Mouse (Mus musculus) limb, embryonic 11.5 days (tissue): Measurements from ENCODE around the gene Lefty2. TPM values are rescaled to one million over a fixed set of nuclear protein-coding genes. Genes with fewer than 3 reads are reported as not detected.

Experiments
- ATAC-seq: fragments of 200-750 bp; cut with Nextera tagmentation; 2 replicates; pipeline ENCODE4 v1.8.0; 2017; ENCODE audit warnings: low read depth; ENCODE audit not compliant: insufficient number of reproducible peaks, low FRiP score, low TSS enrichment
- DNase-seq: peaks from one replicate; pipeline ENCODE4 v3.0.0-alpha.2; 2015; ENCODE audit warnings: low spot score
- H3K27ac ChIP-seq: fragments of 300-500 bp; sonication (generic); replicated peaks from 2 replicates; pipeline ENCODE4 v1.5.1; 2014; ENCODE audit warnings: low read depth, mild to moderate bottlenecking, low read length
- H3K27me3 ChIP-seq: fragments of 300-500 bp; sonication (generic); 2 replicates; pipeline ENCODE4 v1.6.1; 2014; ENCODE audit warnings: mild to moderate bottlenecking, low read length, mixed read lengths; ENCODE audit not compliant: control insufficient read depth, insufficient read depth
- H3K36me3 ChIP-seq: fragments of 300-500 bp; sonication (generic); 2 replicates; pipeline ENCODE4 v1.6.1; 2014; ENCODE audit warnings: mild to moderate bottlenecking, low read length, moderate library complexity, mixed read lengths; ENCODE audit not compliant: control insufficient read depth, insufficient read depth
- H3K4me1 ChIP-seq: fragments of 300-500 bp; sonication (generic); 2 replicates; pipeline ENCODE4 v1.6.1; 2014; ENCODE audit warnings: low read length, mixed read lengths; ENCODE audit not compliant: control insufficient read depth, insufficient read depth
- H3K4me2 ChIP-seq: fragments of 300-500 bp; sonication (generic); 2 replicates; pipeline ENCODE4 v1.6.1; 2014; ENCODE audit warnings: low read depth, mild to moderate bottlenecking, moderate library complexity; ENCODE audit not compliant: severe bottlenecking
- H3K4me3 ChIP-seq: fragments of 300-500 bp; sonication (generic); 2 replicates; pipeline ENCODE4 v1.5.1; 2014; ENCODE audit warnings: low read depth, low read length
- H3K9ac ChIP-seq: fragments of 300-500 bp; sonication (generic); 2 replicates; pipeline ENCODE4 v1.6.1; 2014; ENCODE audit warnings: mild to moderate bottlenecking, low read length
- H3K9me3 ChIP-seq: fragments of 300-500 bp; sonication (generic); 2 replicates; pipeline ENCODE4 v1.6.1; 2016; ENCODE audit warnings: low read length; ENCODE audit not compliant: control insufficient read depth
- WGBS: fragments of 180-500 bp; shearing (Covaris S2); extraction: QIAGEN DNeasy Blood & Tissue Kit; methylation state at CpG from one replicate; pipeline ENCODE4 v1.1.7; 2014; 5-methylcytosine and 5-hydroxymethylcytosine counted together
- polyA plus RNA-seq: library from polyadenylated mRNA; unstranded; fragments of >200 nt; fragmentation: Nextera tagmentation; extraction: Ambion mirVana; gene quantifications from 2 replicates; pipeline ENCODE4 v1.2.1, GENCODE M21; 2014

Gene Lefty2
- polyA plus RNA-seq, 1 experiment from 2014 or later, result 0.08 TPM

DNA sequence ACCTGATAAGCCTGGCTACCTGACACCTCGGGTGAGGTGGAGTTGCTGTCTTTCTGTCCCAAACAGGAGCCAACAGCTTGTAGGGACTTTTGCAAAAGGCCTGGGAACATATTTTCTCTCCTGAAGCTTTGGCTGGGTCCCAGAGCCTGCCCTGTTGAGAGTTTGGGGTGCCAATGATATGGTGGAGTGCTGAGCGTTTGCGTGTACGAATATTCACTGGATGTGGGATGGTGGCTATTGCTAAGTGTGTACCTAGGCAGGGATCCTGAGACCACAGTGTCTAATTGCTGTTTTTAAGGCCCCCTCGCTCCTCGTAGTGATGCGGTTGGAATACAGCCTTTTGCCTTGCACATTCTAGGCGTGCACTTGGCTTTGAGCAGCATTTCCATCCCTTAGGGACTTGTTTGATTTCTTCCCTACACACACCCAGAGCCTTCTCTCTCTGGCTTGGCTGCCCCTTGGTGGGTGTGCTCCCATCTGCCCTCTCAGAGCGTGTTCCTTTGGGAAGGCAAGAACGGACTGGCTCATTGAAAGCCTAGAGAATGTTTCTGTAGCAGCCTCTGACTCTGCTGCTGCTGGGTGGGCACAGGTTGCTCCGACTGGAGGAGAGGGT is 50.2 kb downstream of the Lefty2 start:
- Histone ChIP-seq H3K9me3 (no peaks in the 10 kb centered on the region), H3K4me2 (peak overlapping the region; percentile 94), H3K4me3 (peak overlapping the region; percentile 81), H3K27ac (no peak overlapping the region), H3K36me3 (no peaks in the 10 kb centered on the region), H3K4me1 (peaks cover 14% of the 10 kb centered on the region), H3K27me3 (peaks cover 19% of the 10 kb centered on the region), H3K9ac (peak overlapping the region; percentile 80)
- ATAC-seq (no peak), DNase-seq (no peak)
- WGBS, result 42% methylated on average over 11 of the region's 11 CpGs

DNA sequence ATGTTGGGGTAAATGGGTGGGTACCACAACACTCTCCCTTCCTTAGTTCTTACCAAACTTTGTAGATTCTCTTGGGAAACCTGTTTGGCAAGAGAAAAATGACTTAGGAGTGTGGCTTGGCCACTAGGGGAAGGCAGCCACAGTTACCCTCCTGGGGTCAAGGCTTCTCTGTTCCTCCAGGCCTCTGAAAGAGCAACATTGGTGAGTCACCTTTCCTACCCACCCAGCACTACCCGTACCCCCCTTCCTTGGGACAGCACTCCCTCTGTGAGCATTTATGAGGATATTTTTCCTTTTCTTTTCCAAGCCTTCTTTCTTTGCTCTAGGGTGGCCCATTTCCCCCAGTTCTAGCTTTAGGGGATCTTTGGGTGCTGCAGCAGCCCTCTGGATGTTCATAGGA is 51.0 kb downstream of the Lefty2 start:
- WGBS, result 62% methylated on average over 1 of the region's 1 CpGs
- Histone ChIP-seq H3K27me3 (peaks cover 19% of the 10 kb centered on the region), H3K9ac (no peak overlapping the region), H3K27ac (no peak overlapping the region), H3K36me3 (no peaks in the 10 kb centered on the region), H3K4me3 (no peak overlapping the region), H3K9me3 (no peaks in the 10 kb centered on the region), H3K4me1 (peaks cover 14% of the 10 kb centered on the region), H3K4me2 (no peak overlapping the region)
- DNase-seq, result no peak
- no peak for ATAC-seq

DNA sequence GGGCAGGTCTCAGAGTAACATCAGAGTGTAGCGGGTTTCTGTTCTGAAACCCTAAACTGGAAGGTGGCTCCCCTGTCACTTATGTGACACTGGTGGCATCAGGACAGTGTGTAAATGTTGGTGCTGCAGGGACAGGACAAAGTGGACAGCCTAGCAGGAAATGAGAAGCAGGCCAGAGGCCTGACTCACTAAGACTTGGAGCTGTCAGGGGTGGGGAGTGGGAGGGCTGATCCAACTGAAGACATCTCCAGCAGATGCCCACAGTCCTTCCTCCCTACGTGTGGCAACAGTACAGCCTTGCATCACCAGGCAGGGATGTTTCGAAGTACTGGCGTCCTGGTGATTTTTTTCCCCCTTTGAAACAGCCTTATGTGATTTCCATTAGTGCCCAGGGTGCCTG is 51.6 kb downstream of the Lefty2 start:
- DNase-seq (no peak), ATAC-seq (no peak)
- no peaks in the 10 kb centered on the region for H3K36me3 ChIP-seq
- H3K27ac ChIP-seq, result peak overlapping the region; percentile 76
- 76% methylated on average over 4 of the region's 4 CpGs for WGBS
- H3K4me2 ChIP-seq, result no peak overlapping the region
- no peaks in the 10 kb centered on the region for H3K9me3 ChIP-seq
- no peak overlapping the region for H3K4me3 ChIP-seq
- peaks cover 14% of the 10 kb centered on the region for H3K4me1 ChIP-seq
- H3K9ac ChIP-seq, result no peak overlapping the region
- peaks cover 19% of the 10 kb centered on the region for H3K27me3 ChIP-seq

DNA sequence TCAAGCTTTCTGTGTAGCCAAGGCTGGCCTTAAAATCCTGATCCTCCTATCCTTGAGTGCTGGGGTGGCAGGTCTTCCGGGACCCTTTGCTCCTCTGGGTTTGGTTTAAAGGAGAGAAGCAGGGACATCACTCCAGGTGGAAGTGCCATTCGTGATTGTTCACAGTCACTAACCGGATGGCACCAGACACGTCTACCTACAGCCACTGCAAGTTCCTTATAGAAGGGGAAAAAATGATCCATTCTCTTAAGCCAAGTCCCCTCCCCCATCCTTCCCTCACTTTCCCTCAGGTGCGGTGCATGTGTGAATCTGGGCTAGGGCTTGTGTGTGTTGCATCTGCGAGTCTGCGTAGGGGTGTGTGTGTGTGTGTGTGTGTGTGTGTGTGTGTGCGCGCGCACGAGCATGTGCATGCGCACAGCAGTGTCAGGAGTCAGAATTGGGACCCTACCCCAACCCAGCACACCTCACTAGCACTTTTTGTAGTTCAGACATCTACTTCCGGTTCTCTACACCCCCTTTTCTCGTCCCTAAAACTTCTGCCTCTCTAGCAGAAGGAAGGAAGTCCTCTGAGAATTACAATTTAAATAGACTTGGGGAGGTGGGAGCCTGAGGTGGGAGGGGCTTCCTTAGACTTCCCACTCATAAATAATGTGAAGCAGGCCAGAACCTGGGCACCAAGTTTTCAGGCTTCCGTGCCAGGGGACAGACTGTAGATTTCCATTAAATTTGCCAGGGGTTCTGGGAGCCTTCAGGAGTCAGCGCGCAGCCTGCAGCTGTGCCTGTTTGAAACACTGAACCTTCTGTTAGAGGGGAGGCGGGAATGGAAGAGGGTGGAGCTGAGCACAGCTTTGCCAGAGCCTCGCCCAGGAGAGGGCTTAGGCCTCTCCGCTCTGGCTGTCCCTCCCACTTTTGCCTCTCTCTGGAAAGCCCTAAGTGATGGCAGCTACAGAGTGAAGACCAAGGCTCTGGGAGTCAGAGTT is 52.4 kb downstream of the Lefty2 start:
- 27% methylated on average over 20 of the region's 20 CpGs for WGBS
- peaks cover 19% of the 10 kb centered on the region for H3K27me3 ChIP-seq

DNA sequence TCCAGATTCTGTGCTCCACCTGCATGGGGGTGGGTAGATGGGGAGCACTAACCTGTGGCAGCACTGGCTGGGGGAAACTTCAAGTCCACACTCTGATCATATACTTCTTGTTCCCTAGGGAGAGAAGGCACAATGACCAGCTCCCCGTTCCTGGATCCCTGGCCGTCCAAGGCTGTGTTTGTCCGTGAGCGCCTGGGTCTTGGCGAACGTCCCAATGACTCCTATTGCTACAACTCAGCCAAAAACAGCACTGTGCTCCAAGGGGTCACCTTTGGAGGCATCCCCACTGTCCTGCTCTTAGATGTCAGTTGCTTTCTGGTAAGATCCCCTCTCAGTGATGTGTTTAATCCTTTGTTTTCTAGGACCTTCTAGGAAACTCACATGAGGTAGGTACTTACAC is 53.5 kb downstream of the Lefty2 start:
- Histone ChIP-seq H3K4me1 (peaks cover 11% of the 10 kb centered on the region), H3K4me2 (no peak overlapping the region), H3K9me3 (no peaks in the 10 kb centered on the region), H3K27ac (no peak overlapping the region), H3K36me3 (no peaks in the 10 kb centered on the region), H3K9ac (no peak overlapping the region), H3K4me3 (no peak overlapping the region), H3K27me3 (peaks cover 13% of the 10 kb centered on the region)
- ATAC-seq (no peak), DNase-seq (no peak)
- WGBS, result 90% methylated on average over 6 of the region's 6 CpGs

More for the DNA sequence above, 52.4 kb downstream of the Lefty2 start:
- ATAC-seq (peak; percentile 90), DNase-seq (peak; percentile 78)
- Histone ChIP-seq H3K36me3 (no peaks in the 10 kb centered on the region), H3K4me2 (peak overlapping the region; percentile 31; the same call in 1 of the 2 replicates), H3K27ac (peak overlapping the region; percentile 76), H3K4me3 (peak overlapping the region; percentile 1; the same call in 1 of the 2 replicates), H3K9ac (no peak overlapping the region; the same call in 1 of the 2 replicates), H3K4me1 (peaks cover 14% of the 10 kb centered on the region), H3K9me3 (no peaks in the 10 kb centered on the region)

Other genes with a start within 250 kb of the Lefty2 start
- gene Mixl1, start 196.1 kb upstream of the Lefty2 start, polyA plus RNA-seq, result 0.15 and 0.18 TPM in 2 replicates
- 22.5 and 24.7 TPM in 2 replicates for gene Acbd3, start 167.1 kb upstream of the Lefty2 start, polyA plus RNA-seq
- 3,717 and 3,908 TPM in 2 replicates for gene H3f3a, start 79.2 kb upstream of the Lefty2 start, polyA plus RNA-seq
- 44.1 and 46.9 TPM in 2 replicates for gene Sde2, start 42.0 kb upstream of the Lefty2 start, polyA plus RNA-seq
- gene Pycr2, start 11.2 kb downstream of the Lefty2 start, polyA plus RNA-seq, result 120 and 137 TPM in 2 replicates
- gene Lefty1, start 41.9 kb downstream of the Lefty2 start, polyA plus RNA-seq, result 0.12 and 1.4 TPM in 2 replicates
- gene Tmem63a, start 49.2 kb downstream of the Lefty2 start, polyA plus RNA-seq, result 5.6 and 6.1 TPM in 2 replicates
- 1.7 TPM in 2 replicates for gene Ephx1, start 127.8 kb downstream of the Lefty2 start, polyA plus RNA-seq
- not detected in 2 replicates for gene 9130409I23Rik, start 158.1 kb downstream of the Lefty2 start, polyA plus RNA-seq